Mouse (Mus musculus) c-Kit-positive CD71-negative TER-119-negative erythroid progenitor cells, embryonic 14.5 days (primary cell): Measurements from ENCODE around the gene Vmn1r232.
A peak's percentile ranks its signal among the peaks of the same experiment; 100 is the strongest.

ENCODE experiments used
- DNase-seq: peaks from one replicate; pipeline ENCODE4 v3.0.0-alpha.2; 2013; ENCODE audit warnings: low read depth

Gene Vmn1r232

GRCm38 (mm10) chr17:20919614-20920013 is at the start of gene Vmn1r232:
Gene Vmn1r232 (minus strand): TSS chr17:20919714.
- no peak for DNase-seq

GRCm38 (mm10) chr17:20966681-20967080 is 47.2 kb upstream of the Vmn1r232 start:
- no peak for DNase-seq

- DNase-seq: no peak
Observed at GRCm38 (mm10) chr17:20965421-20965820, 45.9 kb upstream of the Vmn1r232 start.

GRCm38 (mm10) chr17:20960386-20960785 is 40.9 kb upstream of the Vmn1r232 start:
- DNase-seq: no peak

- no peak for DNase-seq
Observed at GRCm38 (mm10) chr17:20946636-20947035, 27.1 kb upstream of the Vmn1r232 start.

DNA sequence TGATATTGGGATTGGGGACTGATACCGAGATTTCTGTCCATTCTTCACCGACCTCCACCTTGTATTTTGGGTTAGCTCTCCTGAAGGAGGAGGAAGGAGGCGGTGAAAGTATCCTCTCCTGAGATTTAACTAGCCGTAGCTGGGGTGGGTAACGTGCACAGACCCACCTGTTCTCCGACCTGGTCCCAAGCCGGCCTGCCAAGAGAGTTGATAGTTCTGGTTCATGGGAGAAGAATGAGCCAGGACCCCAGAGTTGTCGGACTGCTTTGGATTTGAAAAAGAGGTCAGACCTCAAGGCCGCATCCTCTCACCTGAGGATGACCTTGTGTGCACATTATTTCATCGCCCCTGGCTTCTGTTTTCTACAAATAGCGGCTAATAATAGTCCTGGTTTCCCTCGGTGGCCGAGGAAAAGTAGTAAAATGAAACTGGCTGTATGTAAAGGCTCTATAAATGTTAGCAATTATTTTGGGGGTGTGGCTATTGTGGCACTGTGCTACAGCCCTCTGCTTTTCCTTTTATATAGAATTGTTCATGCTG is 26.6 kb upstream of the Vmn1r232 start:
- DNase-seq: no peak

DNA sequence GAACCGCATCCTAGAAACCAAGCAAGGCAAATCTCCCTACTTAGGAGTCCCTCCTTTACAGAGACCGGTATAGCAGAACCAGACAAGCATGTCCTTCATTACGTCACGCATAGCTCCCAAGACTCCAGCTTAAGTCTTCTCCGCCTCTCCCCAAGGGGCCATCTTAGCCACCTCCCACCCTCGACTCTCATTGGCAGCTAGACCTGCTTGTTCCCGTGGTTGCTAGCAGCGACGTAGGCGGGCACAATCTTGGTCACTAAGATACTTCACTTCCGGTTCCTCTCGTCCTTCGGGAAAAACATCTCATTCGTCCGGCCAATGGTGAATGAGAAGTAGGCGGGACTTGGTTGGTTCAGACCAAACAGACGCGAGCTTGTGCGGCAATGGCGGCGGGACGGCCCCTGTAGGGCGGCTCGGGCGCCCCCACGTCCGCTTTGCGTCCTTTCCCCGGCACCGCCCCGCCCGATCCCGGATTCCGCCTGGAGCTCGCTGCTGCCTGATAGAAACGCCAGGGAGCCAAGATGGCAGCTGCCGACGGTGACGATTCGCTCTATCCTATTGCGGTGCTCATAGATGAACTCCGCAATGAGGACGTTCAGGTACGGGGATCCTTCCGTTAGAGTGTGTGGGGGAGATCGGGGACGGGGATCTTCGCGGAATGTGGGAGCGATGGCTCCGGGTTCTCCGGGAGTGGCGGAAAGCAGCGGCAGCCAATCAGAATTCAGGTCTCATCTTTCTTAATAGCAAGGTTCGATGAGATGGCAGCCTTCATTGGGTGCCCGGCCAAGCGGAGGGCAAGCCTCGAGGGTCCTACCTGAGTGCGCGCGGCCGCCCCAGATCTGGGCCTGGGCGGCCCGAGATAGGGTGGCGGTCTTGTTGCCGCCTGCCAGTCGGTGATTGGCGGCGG is 25.7 kb upstream of the Vmn1r232 start, which contains the start of gene Ppp2r1a:
Ppp2r1a (plus strand) TSS at position 327 of the 907 bp plus-strand sequence.
- DNase-seq: peak; percentile 98

GRCm38 (mm10) chr17:20944226-20944625 is 24.7 kb upstream of the Vmn1r232 start:
- DNase-seq: no peak

GRCm38 (mm10) chr17:20904991-20905390 is 14.5 kb downstream of the Vmn1r232 start, which contains the start of gene Vmn1r231:
Gene Vmn1r231 (minus strand): TSS chr17:20905091.
- DNase-seq: no peak
